Mouse (Mus musculus): Measurements from ENCODE around the gene Olfr1368.
"Not testable (repeated sequence)": the region's sequence is repeated elsewhere in the genome, so short reads cannot be mapped to it uniquely, and the experiment has no call there.

Gene Olfr1368

DNA sequence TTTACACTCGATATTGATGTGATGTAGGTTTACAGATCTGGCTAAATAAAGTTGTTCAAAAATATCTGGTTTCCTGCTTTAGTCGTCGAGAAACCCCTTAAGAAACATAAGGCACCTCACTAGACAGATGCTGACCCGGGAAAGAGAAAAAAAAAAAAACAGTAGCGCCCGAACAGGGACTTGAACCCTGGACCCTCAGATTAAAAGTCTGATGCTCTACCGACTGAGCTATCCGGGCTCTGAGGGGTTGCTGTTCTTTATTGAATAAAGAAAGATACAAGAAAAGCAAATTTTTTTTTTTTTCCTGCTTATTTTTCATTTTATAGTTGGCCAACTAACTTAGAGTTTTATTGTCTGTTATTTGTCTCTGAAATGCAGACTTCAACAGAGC, 22.2 kb upstream of the Olfr1368 start:
- DNase-seq (ENCODE audit: low read depth): peak; percentile 55

DNA sequence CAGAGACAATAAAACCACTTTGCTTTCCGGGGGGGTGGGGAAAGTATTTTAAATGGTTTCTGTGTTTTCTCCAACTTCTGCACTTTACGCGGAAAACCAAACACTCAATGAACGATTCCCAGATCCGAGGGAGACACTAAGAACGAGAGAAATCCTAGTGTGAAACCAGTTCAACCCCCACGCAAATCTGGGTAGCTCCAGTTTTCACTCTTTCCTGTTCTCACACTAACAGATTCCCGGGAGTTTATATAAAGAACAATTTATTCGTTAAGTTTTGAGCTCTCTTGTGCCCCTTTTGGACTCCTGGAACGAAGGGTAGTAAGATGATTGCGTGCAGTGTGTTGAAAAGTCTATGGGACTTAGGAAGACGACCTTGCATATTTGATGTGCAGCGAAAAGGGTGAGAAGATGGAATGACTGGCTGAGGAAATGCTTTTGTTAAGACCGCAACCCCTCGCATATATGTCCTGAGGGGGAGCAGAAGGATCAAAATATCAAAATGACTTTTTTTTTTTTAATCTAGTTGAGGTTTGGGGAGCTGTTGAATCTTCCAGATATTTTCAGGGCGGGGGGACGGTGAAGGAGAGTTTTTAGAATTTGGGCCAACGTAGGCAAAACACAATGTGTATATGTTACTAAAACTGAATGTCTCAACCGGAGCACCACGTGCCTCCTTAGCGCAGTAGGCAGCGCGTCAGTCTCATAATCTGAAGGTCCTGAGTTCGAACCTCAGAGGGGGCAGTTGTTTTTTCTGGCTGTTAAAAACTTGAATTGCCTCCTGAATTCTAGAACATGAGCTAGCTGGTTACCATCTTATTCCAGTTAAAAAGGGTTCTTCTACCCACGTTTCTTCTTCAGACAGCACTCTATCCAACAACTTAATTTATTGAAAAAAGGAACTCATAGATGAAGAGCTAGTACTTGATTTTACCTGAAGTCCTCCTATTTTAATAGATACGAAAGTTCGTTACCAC, 21.6 kb upstream of the Olfr1368 start:
- peak; percentile 88 for DNase-seq (ENCODE audit: low read depth)

DNA sequence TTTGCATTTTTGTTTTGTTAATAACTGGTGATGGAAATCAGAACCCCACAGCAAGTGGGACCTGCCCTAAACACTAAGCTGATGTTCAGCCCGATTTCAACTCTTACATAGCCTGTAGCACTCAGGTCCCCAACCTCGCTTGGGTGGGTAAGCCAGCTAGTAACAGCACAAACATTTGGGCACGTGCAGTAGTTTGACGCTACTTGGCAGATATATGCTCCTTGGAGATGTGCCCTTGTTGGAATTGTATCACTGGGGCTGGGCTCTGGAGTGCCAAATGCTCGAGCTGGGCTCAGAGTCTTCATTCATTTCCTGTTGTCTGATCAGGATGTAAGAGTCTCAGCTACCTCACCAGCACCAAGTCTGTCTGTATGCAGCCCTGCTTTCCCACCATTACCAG, 16.9 kb upstream of the Olfr1368 start:
- no peak for DNase-seq (ENCODE audit: low read depth)

- DNase-seq (ENCODE audit: low read depth): no peak
Observed at GRCm38 (mm10) chr13:21161591-21161990, 15.9 kb upstream of the Olfr1368 start.

DNA sequence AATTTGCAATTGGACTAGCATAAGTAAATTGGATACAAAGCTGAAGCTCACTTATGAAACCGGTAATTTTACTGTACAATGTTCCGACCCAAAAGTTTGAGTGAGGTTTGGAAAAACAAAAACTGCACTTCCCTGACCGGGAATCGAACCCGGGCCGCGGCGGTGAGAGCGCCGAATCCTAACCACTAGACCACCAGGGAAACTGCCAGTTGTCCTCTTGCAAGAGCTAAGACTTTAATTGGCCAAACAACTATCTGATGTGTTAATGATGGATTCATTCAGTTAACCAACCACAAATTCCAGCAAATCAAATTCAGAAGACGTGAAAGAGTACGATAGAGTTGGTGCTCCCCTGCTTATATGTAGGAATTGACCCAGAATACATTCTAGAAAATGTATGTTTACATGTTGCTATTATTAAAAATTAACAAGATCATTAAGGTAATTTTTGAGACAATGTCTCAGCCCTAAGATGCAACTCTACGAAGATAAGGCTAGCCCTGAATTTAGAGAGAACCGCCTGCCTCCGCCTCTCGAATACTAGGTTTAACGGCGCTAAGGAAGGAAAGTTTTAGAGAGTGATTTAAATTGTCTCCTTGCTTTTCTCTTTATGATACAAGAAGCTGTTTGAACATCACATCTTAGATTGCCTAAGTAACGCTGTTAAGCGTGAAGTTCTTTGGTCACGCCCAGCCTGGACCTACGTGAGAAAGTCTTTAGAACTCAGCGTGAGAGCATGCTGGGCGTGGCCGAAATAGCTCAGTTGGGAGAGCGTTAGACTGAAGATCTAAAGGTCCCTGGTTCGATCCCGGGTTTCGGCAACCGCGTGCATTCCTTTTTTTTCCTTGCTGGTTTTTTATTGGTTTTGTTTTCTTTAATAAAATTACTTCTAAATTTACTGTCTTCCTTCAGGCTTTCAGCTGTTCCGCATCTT, 15.3 kb upstream of the Olfr1368 start:
- DNase-seq (ENCODE audit: low read depth): peak; percentile 94

DNA sequence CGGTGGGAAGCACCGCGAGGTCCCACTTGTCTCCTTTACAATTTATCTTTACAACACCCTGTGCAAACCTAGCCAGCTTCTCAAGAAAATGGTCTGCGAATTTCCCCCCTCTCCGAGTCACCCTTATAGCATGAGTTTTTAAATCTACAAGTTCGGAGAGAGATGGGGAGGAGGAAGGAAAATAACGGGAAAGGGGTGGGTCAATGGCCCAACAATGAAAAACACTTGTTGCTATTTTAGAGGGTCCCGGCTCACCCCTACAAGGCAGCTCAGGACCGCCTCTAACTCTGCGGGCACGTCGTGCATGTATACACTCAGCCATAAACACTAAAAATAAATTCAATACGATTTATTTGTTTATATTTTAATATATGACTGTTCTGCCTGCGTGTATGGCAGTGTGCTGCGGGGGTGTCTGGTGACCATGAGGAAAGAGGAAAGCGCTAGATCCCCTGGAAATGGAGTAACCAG, 14.4 kb upstream of the Olfr1368 start:
- DNase-seq (ENCODE audit: low read depth): no peak

GRCm38 (mm10) chr13:21159475-21159819, 13.8 kb upstream of the Olfr1368 start:
- DNase-seq (ENCODE audit: low read depth): no peak

GRCm38 (mm10) chr13:21158785-21159474, 13.3 kb upstream of the Olfr1368 start:
- peak; percentile 91 for DNase-seq (ENCODE audit: low read depth)

DNA sequence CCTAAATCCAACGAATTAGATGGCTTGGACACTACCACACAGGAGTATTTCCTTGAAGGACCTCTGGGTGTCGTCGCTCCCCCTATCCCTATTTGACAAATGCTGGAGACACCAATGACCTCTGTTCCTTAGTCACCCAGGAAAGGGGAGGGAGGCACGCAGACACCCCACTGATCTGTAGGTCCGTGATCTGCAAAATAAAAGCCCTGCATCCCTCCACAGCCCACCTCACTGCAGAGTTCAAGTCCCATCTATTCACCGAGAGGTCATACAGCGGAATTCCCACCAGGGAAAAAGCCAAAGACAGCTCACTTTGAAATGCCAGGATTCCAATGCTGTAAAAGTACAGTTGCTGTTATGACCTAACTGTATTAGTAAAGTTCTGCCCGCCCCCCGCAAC, 12.4 kb upstream of the Olfr1368 start:
- no peak for DNase-seq (ENCODE audit: low read depth)

GRCm38 (mm10) chr13:21155888-21156287, 10.2 kb upstream of the Olfr1368 start:
- DNase-seq (ENCODE audit: low read depth): no peak

GRCm38 (mm10) chr13:21142421-21142820, 3.2 kb downstream of the Olfr1368 start:
- no peak for DNase-seq (ENCODE audit: low read depth)

- DNase-seq (ENCODE audit: low read depth): not testable (repeated sequence)
Observed at GRCm38 (mm10) chr13:21129339-21129738, 16.3 kb downstream of the Olfr1368 start, which contains the start of gene Olfr263. Gene Olfr263 (plus strand): TSS chr13:21129639.

- no peak for DNase-seq (ENCODE audit: low read depth)
Observed at GRCm38 (mm10) chr13:21114121-21114520, 31.5 kb downstream of the Olfr1368 start.

DNA sequence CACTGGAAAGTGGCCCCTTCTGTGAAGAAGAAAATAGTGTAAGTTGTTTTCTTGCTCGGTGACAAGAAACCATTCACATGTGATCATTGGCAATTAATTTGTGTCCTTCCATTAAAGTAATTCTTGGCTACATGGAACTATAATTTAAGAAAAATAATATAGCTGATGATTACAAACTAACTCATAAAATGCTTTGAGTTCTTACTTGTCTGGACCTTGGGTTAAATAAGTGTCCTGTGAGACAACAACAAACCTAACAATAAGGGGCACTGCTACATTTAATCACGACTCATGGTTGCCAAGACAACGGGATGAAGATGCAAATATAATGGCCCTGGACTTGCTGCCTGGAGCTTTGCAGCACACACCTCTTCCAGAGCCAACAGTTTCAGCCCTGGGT, 34.5 kb downstream of the Olfr1368 start, which contains the start of gene Olfr1369-ps1:
TSS of gene Olfr1369-ps1 (plus strand) at position 301 of the 400 bp plus-strand sequence.
- DNase-seq (ENCODE audit: low read depth): not testable (repeated sequence)

DNA sequence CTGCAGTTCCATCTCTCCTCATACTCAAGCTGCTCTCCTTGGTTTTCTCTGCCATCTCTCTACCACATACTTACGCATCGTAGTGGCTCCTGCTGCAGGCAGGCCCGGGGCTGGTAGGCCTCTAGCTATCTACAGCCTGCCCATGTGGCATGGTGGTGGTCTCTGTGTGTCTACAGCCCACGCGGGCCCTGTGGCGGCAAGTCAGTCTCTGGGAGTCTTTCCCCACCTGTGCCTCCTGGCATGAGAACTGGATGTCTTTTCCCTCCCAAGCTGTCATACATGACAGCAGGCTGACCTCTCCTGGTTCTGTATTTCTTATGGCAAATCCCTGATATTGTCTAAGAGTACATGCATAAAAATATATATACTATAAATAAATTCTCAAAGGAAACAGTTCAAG, 35.2 kb downstream of the Olfr1368 start:
- no peak for DNase-seq (ENCODE audit: low read depth)

DNA sequence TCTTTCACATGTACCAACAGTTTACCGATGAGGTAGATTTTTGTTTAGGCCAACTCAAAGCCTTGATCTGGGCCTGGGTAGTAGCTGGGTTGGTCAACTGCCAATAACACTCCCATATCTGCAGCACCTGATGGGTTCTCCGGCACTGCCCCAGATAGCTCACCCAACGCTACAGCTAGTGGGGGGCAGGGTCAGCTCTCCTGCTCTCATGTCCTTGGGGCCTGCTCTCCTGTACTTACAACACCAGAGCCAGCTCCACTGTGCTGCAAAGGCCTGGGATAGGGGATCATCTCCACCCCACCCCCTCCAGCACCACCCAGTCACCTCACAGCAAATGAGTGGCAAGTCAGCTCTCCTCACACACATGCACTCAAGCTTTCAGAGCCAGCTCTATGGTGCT, 35.9 kb downstream of the Olfr1368 start:
- no peak for DNase-seq (ENCODE audit: low read depth)
